Mouse (Mus musculus): Measurements from ENCODE around the gene Slc16a11.

Slc16a11 gene

GRCm38 (mm10) chr11:70225798-70226601 is 13.4 kb downstream of the Slc16a11 start:
- DNase-seq (ENCODE audit: low spot score in 2 of 2) = no peak

- DNase-seq (ENCODE audit: low spot score in 2 of 2) = peak in 1 of 2 experiments; percentile 39
These were observed 14.0 kb downstream of the Slc16a11 start for GRCm38 (mm10) chr11:70226602-70226890.

DNA sequence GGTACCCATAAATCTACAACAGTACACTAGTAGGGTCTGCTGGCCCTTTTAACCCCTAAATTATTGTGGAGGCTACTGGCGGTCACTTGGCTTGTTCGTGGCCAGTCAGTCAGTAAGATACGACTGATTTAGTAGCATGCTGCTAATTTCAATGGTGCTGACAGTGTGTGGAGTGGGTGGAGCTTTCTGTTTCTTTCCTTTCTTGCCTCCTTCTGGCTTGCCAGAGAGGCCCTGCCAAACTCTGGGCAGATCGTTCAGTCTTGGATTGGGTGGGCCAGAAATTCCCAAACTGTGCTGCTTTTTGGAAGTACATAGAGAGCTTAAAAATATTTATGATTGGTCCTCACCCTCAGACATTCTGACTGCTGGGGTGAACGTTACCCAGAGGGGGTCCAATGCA is 14.6 kb downstream of the Slc16a11 start:
- DNase-seq (ENCODE audit: low spot score in 2 of 2) = no peak

- no peak for DNase-seq (ENCODE audit: low spot score in 2 of 2)
These were observed 15.2 kb downstream of the Slc16a11 start for GRCm38 (mm10) chr11:70227661-70228245.

GRCm38 (mm10) chr11:70228828-70229227 is 16.3 kb downstream of the Slc16a11 start:
- peak; percentile 54 to 70 for DNase-seq (ENCODE audit: low spot score in 2 of 2)

DNA sequence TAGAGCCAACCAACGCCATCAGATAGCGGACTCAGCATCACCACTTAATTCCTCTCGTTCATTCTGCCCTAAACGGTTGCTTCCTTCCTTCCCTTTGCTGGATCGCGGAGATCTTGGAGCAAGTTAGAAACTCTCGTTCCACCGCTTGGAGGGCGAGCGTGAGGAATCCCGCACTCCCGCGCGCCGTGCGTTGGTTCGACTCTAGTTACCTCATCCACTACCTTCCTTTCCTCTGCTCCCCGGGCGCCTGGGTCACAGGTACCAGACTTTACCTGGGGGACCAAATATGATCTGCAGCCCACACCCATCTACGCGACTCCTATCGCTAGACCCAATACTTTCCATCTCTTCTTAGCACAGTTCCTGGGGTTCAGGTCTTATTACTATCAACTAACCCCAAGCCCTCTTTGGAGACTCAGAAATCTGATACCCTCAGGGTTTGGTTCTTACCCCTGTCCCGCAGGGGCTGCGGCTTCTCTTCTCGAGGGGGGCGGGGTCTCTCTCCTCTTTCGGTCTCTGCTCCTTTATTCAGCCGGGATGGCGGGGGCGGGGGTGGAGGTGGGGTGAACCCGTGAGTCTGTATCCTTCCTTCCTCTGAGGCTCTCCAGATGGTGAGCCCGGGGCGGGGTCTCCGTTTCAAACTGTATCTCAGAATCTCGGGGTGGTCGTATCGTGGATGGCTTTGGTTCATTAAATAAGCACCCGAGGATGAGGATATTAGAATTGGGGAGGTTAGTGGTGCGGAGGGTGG is 16.9 kb downstream of the Slc16a11 start, which contains the start of gene Bcl6b:
Gene Bcl6b, minus strand, starts transcription at position 539 of the 751 bp plus-strand sequence.
- DNase-seq (ENCODE audit: low spot score in 2 of 2) = no peak

DNA sequence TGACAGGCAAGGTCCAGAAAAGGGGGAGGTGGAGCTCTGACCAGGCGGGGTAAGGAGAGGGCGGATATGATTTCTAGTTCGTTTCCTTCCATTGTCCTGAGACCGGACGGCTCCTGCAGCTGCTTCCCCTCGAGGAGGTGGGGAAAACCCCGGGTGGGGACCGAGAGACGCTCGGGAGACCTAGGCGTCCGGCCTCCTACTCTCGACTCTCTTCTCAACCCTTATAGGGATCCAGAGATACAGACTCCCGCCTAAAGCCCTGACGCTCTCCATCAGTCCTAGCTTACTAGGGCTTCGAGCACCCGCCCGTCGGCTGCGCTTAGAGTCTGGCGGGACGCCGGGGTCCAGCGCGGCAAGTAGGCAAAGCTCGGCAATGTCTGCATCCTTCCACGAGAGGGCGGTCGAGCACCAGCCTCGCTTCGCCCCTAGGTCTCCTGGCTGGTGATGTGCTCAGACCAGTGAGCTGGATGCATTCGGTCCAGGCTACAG is 17.7 kb downstream of the Slc16a11 start:
- DNase-seq (ENCODE audit: low spot score in 2 of 2) = peak; percentile 67 to 68

DNA sequence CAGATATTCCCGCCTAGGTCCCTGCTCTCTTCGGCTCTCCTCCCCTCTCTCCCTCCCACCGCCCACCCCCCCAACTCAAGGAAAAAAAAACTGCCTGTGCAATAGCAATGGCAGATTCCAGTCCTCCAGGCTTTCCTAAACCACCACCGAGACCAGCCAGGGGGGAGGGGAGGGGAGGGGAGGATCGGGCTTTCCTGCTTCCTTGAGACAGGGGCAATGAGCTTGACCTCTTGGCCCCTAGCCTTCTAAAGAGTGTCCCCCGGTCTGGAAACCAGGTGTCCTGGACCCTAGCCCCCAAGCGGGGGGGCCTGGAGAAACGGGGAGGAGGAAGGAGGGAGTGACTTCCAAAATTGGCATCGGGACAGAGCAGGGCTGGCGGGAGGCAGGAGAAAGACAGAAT is 20.0 kb downstream of the Slc16a11 start:
- DNase-seq (ENCODE audit: low spot score in 2 of 2) = no peak

DNA sequence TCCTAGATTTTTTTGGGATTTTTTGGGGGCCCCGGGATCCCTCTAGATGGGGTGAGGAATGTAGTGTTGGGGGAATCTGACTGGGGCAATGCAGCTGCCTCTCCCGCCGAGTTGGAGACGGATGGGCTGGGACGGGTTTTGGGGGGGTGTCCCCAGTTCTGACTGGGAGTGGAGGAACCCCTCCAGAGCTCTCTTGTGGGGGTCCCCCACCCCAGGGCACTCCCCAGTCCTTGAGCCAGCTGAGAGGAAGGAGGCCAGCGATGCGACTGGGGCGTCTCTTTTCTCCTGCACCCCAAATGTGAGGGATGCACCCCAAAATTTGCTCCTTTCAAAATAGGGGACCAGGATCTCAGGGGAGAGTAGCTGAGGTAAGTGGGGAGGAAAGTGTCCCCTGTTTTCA is 20.5 kb downstream of the Slc16a11 start:
- no peak for DNase-seq (ENCODE audit: low spot score in 2 of 2)

DNA sequence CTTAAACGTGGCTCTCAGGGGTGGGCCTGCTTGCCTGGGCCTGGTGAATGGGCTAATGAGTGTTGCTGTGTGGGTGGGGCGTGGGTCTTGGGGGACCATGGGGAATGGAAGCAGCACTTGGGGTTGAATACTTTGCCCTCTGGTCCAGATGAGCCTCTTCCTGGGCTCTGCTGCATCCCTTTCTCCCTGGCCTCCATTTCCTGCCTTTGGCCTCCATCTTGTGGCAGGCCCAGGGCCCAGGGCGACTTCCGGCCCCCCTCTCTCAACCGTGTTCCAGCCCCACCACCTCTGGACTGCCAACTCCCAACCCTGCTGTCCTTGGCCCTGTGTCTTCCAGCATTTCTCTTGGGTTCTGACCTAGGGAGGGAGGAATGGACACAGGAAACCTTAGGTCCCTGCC is 21.5 kb downstream of the Slc16a11 start:
- no peak for DNase-seq (ENCODE audit: low spot score in 2 of 2)

DNA sequence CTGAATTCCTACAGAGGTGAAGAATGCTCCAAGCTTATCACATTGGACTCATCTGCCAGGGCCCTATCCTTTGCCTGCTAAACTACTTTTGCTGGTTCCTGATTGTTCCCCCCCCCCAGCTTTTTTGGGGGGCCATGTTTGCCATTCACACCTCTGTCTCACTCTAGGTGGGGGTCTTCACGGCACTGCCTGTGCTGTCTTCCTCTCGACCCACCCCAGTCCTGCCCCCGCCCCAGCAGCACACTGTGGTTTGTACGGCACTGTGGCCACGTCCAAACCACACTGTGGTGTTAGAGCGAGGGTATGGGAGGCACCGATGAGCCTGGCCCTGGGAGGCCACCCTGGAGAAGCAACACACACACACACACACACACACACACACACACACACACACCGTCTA is 21.9 kb downstream of the Slc16a11 start:
- no peak for DNase-seq (ENCODE audit: low spot score in 2 of 2)

DNA sequence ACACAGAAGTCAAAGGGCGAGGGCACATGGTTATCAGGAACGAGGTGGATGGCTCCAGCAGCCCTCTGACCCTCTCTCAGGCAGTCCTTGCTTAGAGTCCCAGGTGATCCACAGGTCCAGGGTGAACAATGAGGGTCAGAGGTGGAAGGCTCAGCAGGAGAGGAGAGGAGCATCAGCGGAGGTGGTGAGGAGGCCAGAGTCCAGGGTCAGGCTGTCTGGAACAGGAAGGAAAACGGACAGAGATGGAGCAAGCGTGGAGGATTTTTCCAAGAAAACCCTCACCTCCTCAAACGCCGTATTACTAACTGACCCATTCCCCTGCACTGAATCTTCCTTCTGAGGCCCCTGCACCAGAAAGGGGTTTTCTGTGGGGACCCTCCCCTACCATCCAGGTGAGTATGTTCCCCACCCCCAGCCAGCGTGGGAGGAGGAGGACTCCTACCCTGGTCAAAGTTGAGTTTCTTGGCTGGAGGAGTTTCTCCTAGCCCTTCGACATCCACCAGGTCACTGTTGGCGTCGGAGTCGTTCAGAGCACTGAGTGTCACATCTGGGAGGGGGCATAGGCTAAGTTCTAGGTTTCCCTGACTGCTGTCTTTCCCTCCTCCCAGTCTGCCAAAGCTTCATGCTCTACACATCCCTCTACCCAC is 22.8 kb downstream of the Slc16a11 start:
- no peak for DNase-seq (ENCODE audit: low spot score in 2 of 2)

DNA sequence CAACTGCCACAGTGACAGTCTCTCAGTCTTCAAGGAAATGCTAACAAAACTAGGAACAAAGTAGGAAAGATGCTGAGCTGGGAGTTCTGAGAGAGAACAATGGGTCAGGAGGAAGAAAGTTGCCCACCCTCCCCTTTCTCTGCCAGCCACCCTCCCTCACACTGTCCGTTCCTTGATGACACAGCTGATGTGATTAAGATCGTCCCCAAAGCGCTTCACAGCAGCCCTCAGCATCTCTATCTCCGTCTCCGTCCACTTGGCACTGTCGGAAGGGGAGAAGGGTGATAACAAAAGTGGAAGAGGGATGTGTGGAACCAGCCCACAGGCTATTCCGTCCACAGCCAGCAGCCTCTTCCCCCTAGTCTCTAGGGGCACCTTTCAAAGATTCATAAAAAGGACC is 24.2 kb downstream of the Slc16a11 start:
- DNase-seq (ENCODE audit: low spot score in 2 of 2) = no peak

GRCm38 (mm10) chr11:70237457-70238167 is 25.1 kb downstream of the Slc16a11 start, which contains the start of gene 0610010K14Rik:
0610010K14Rik (minus strand) TSS chr11:70237914.
- DNase-seq (ENCODE audit: low spot score in 2 of 2) = peak; percentile 96 to 97

GRCm38 (mm10) chr11:70238591-70239440 is 26.3 kb downstream of the Slc16a11 start:
- no peak for DNase-seq (ENCODE audit: low spot score in 2 of 2)

GRCm38 (mm10) chr11:70239541-70240279 is 27.2 kb downstream of the Slc16a11 start, which contains the start of the genes Gm21988 and Rnasek:
Gm21988 (minus strand) TSS chr11:70239830.
Rnasek (minus strand) TSS chr11:70239842.
- peak; percentile 76 to 81 for DNase-seq (ENCODE audit: low spot score in 2 of 2)

DNA sequence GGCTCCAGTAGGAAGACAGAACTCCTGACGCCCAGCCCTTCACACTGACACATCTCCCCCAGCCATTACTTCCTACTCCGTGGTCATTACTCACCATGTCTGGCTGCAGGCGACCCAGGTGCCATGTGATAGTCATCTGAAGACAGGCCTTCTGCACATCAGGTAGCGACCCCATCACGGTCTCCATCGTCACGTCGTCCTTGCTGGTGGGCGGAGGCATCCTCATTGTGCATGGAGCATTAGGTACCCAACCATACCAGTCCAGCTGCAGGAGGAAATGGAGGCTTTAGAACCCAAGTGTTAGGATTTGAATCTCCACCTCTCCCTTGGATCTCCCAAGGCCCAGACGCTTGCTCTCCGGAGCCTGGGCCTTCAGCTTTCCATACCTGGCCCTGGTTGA is 30.0 kb downstream of the Slc16a11 start:
- no peak for DNase-seq (ENCODE audit: low spot score in 2 of 2)

GRCm38 (mm10) chr11:70247136-70247845 is 34.7 kb downstream of the Slc16a11 start:
- peak in 1 of 2 experiments; percentile 55 for DNase-seq (ENCODE audit: low spot score in 2 of 2)

- DNase-seq (ENCODE audit: low spot score in 2 of 2) = no peak
These were observed 37.6 kb downstream of the Slc16a11 start for GRCm38 (mm10) chr11:70250150-70250549.
